Mouse (Mus musculus) left cerebral cortex, postnatal 36 days (tissue): Measurements from ENCODE around the gene Slc23a4. TPM values are rescaled to one million over a fixed set of nuclear protein-coding genes. Genes with fewer than 3 reads are reported as not detected.

Experiments used
- total RNA-seq, 2 experiments: library from RNA; stranded (reverse); gene quantifications; 2 replicates each; pipeline ENCODE4 v1.2.3; 2021

Slc23a4 gene
- total RNA-seq, 2 experiments from 2014 or later, result 1.1 to 1.3 TPM

Other genes starting within 250 kb of the Slc23a4 start
- gene Agbl3, start 208.0 kb downstream of the Slc23a4 start, total RNA-seq, result 10 to 100 TPM; 14.3 to 17.6 TPM
- 1 to 10 TPM; 3.1 to 3.5 TPM for gene Tmem140, start 125.3 kb downstream of the Slc23a4 start, total RNA-seq
- 1 to 10 TPM; 4.0 to 5.1 TPM for gene Cyren, start 110.3 kb downstream of the Slc23a4 start, total RNA-seq
- 10 to 100 TPM; 33.4 to 34.6 TPM for gene Wdr91, start 77.5 kb downstream of the Slc23a4 start, total RNA-seq
- not detected for gene Stra8, start 68.2 kb downstream of the Slc23a4 start, total RNA-seq
- 10 to 100 TPM; 36.2 to 43.0 TPM for gene Cnot4, start 145.3 kb upstream of the Slc23a4 start, total RNA-seq
- 10 to 100 TPM; 18.8 to 26.7 TPM for gene Nup205, start 189.0 kb upstream of the Slc23a4 start, total RNA-seq